Mouse (Mus musculus) stomach, embryonic 14.5 days (tissue): ENCODE measurements around the gene Trp53bp2. TPM values are rescaled to one million over a fixed set of nuclear protein-coding genes. Genes with fewer than 3 reads are reported as not detected.

Experiments used
- ATAC-seq: fragments of 200-750 bp; cut with Nextera tagmentation; 2 replicates; pipeline ENCODE4 v1.8.0; 2017; ENCODE audit warnings: low read depth, moderate TSS enrichment; ENCODE audit not compliant: insufficient number of reproducible peaks, insufficient read depth, low FRiP score
- H3K27ac ChIP-seq: fragments of 300-500 bp; sonication (generic); 2 replicates; pipeline ENCODE4 v1.5.1; 2014; ENCODE audit warnings: mild to moderate bottlenecking, low read length, moderate library complexity, mixed read lengths
- H3K27me3 ChIP-seq: fragments of 300-500 bp; sonication (generic); 2 replicates; pipeline ENCODE4 v1.6.1; 2014; ENCODE audit warnings: low read length, control low read depth, mixed read lengths; ENCODE audit not compliant: control insufficient read depth, insufficient read depth
- H3K36me3 ChIP-seq: fragments of 300-500 bp; sonication (generic); 2 replicates; pipeline ENCODE4 v1.6.1; 2014; ENCODE audit warnings: mild to moderate bottlenecking, control low read depth, low read length, moderate library complexity, mixed read lengths; ENCODE audit not compliant: control insufficient read depth, insufficient read depth
- H3K4me1 ChIP-seq: fragments of 300-500 bp; sonication (generic); 2 replicates; pipeline ENCODE4 v1.6.1; 2014; ENCODE audit warnings: low read length, control low read depth, mixed read lengths; ENCODE audit not compliant: control insufficient read depth, insufficient read depth
- H3K4me2 ChIP-seq: fragments of 300-500 bp; sonication (generic); replicated peaks from 2 replicates; pipeline ENCODE4 v1.6.1; 2014; ENCODE audit warnings: low read depth, low read length, control low read depth
- H3K4me3 ChIP-seq: fragments of 300-500 bp; sonication (generic); 2 replicates; pipeline ENCODE4 v1.5.1; 2014; ENCODE audit warnings: low read depth, low read length, control low read depth
- H3K9ac ChIP-seq: fragments of 300-500 bp; sonication (generic); replicated peaks from 2 replicates; pipeline ENCODE4 v1.6.1; 2014; ENCODE audit warnings: low read depth, mild to moderate bottlenecking, control low read depth, low read length, moderate library complexity, mixed read lengths
- H3K9me3 ChIP-seq: fragments of 300-500 bp; sonication (generic); 2 replicates; pipeline ENCODE4 v1.6.1; 2016; ENCODE audit warnings: low read depth, low read length, control low read depth; ENCODE audit not compliant: control insufficient read depth
- WGBS: fragments of 180-500 bp; shearing (Covaris S2); extraction: QIAGEN DNeasy Blood & Tissue Kit; methylation state at CpG from one replicate; pipeline ENCODE4 v1.1.7; 2014; 5-methylcytosine and 5-hydroxymethylcytosine counted together
- polyA plus RNA-seq: library from polyadenylated mRNA; unstranded; fragments of >200 nt; fragmentation: Nextera tagmentation; extraction: Ambion mirVana; gene quantifications from 2 replicates; pipeline ENCODE4 v1.2.1, GENCODE M21; 2014

Gene Trp53bp2
- polyA plus RNA-seq, 1 experiment from 2014 or later: 25.9 TPM

GRCm38 (mm10) chr1:182412586-182413270, 3.8 kb downstream of the Trp53bp2 start:
- H3K4me2 ChIP-seq: no peak overlapping the region
- H3K9me3 ChIP-seq: no peaks in the 10 kb centered on the region
- no peak overlapping the region for H3K27ac ChIP-seq
- ATAC-seq: no peak
- H3K9ac ChIP-seq: no peak overlapping the region
- WGBS: 63% methylated on average over 7 of the region's 7 CpGs
- H3K4me3 ChIP-seq: no peak overlapping the region
- H3K36me3 ChIP-seq: no peaks in the 10 kb centered on the region
- H3K27me3 ChIP-seq: no peaks in the 10 kb centered on the region
- peaks cover 22% of the 10 kb centered on the region for H3K4me1 ChIP-seq

DNA sequence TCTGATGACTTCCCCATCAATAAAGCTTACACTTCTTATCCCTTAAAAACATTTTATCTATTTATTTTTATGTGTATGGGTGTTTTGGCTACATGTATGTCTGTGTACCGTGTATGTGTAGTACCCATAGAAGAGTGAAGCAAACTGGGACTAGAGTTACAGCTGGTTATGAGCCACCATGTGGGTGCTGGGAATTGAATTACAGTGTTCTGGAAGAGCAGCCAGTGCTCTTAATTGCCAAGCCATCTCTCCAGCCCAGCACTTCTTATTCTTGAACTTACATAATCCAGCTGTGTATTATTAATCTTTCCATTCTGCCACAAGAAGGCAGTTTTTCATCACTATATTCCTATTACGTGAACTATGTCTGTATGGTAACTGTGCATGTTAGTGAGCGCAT, 10.5 kb downstream of the Trp53bp2 start:
- Histone ChIP-seq H3K27ac (no peak overlapping the region), H3K9me3 (no peaks in the 10 kb centered on the region), H3K9ac (no peak overlapping the region), H3K36me3 (no peaks in the 10 kb centered on the region), H3K4me2 (no peak overlapping the region), H3K4me3 (no peak overlapping the region), H3K4me1 (peaks cover 8% of the 10 kb centered on the region), H3K27me3 (no peaks in the 10 kb centered on the region)
- WGBS: 52% methylated on average over 3 of the region's 3 CpGs
- ATAC-seq: no peak

- Histone ChIP-seq H3K9ac (no peak overlapping the region), H3K27me3 (no peaks in the 10 kb centered on the region), H3K36me3 (0 out of 2 replicates have a peak, but pooled peaks cover 2% of the 10 kb centered on the region), H3K27ac (no peak overlapping the region), H3K4me1 (peaks cover 15% of the 10 kb centered on the region), H3K4me3 (no peak overlapping the region), H3K9me3 (no peaks in the 10 kb centered on the region), H3K4me2 (no peak overlapping the region)
- WGBS: 73% methylated on average over 2 of the region's 2 CpGs
- ATAC-seq: no peak
Observed at GRCm38 (mm10) chr1:182424274-182424673, 15.3 kb downstream of the Trp53bp2 start.

GRCm38 (mm10) chr1:182425176-182425575, 16.2 kb downstream of the Trp53bp2 start:
- H3K9ac ChIP-seq: no peak overlapping the region
- no peaks in the 10 kb centered on the region for H3K9me3 ChIP-seq
- WGBS: 66% methylated on average over 3 of the region's 3 CpGs
- peaks cover 8% of the 10 kb centered on the region; the same call in 1 of the 2 replicates for H3K36me3 ChIP-seq
- H3K27ac ChIP-seq: no peak overlapping the region
- H3K27me3 ChIP-seq: no peaks in the 10 kb centered on the region
- H3K4me2 ChIP-seq: no peak overlapping the region
- no peak for ATAC-seq
- H3K4me1 ChIP-seq: peaks cover 15% of the 10 kb centered on the region; the same call in 1 of the 2 replicates
- H3K4me3 ChIP-seq: no peak overlapping the region

DNA sequence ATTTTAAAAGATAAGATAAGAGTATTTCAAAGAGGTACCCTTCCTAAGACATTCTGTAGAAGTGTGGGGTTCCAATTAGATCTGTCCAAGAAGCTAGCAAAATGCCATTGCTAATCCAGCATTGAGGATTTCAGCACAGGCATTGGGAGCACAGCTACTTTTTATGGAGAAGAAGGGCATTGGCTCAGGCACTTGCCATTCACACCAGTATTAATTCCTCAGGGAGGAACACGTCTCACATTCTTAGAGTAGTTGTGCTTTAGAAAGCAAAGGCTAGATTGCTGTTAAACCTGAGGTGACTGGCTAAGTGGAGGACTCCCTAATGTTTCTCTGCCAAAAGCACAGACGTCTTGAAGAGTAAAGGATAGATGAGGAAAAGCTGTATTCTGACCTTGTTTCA, 17.5 kb downstream of the Trp53bp2 start:
- Histone ChIP-seq H3K9ac (no peak overlapping the region), H3K4me2 (no peak overlapping the region), H3K36me3 (peaks cover 10% of the 10 kb centered on the region; the same call in 1 of the 2 replicates), H3K9me3 (no peaks in the 10 kb centered on the region), H3K4me1 (peaks cover 15% of the 10 kb centered on the region; the same call in 1 of the 2 replicates), H3K27me3 (no peaks in the 10 kb centered on the region), H3K4me3 (no peak overlapping the region), H3K27ac (no peak overlapping the region)
- no peak for ATAC-seq
- 37% methylated on average over 2 of the region's 2 CpGs for WGBS

DNA sequence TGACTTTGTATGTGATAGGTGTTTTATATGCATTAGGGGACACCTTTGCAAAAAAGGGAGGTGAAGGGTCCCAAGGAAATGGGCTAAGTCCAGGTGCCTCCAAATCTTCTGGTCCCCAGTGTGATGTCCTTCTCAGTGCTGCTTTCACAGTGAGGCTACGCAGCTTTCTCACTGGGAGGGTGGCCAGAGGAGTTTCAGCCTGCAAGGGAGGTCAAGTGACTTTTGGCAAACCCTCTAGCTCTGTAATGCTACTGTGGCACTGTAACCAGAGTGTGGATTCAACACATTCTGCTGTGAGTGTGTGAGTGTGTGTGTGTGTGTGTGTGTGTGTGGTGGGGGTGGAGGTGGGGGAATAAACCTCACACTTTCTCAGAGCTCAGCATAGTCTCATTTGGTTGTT, 18.5 kb downstream of the Trp53bp2 start:
- peaks cover 20% of the 10 kb centered on the region for H3K36me3 ChIP-seq
- no peaks in the 10 kb centered on the region for H3K9me3 ChIP-seq
- H3K27ac ChIP-seq: no peak overlapping the region
- H3K27me3 ChIP-seq: no peaks in the 10 kb centered on the region
- H3K4me2 ChIP-seq: no peak overlapping the region
- ATAC-seq: no peak
- peaks cover 15% of the 10 kb centered on the region; the same call in 1 of the 2 replicates for H3K4me1 ChIP-seq
- no peak overlapping the region for H3K4me3 ChIP-seq
- WGBS: 75% methylated on average over 1 of the region's 1 CpGs
- no peak overlapping the region for H3K9ac ChIP-seq

DNA sequence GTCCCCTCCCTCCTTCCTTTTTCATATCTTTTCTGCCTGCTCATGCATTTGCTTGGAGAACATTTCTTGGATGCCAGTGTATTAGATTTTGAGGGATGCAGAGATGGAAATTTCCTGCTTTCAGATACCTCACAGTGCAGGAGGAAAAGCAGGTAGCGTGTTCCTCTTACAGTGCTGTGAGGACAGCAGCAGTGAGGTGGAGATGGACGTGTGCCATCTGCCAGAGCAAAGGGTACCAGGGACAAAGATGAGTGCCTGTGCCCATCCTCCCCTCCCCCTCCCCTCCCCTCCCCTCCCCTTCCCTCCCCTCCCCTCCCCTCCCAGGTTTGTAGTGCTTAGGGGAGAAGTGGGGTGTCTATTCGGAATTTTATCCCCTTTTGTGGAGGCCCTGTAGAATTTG, 20.9 kb downstream of the Trp53bp2 start:
- Histone ChIP-seq H3K4me1 (peaks cover 15% of the 10 kb centered on the region; the same call in 1 of the 2 replicates), H3K27ac (no peak overlapping the region), H3K4me2 (no peak overlapping the region), H3K9me3 (no peaks in the 10 kb centered on the region), H3K4me3 (no peak overlapping the region), H3K36me3 (peaks cover 31% of the 10 kb centered on the region), H3K27me3 (no peaks in the 10 kb centered on the region), H3K9ac (no peak overlapping the region)
- 79% methylated on average over 2 of the region's 3 CpGs for WGBS
- no peak for ATAC-seq

GRCm38 (mm10) chr1:182430676-182431075, 21.7 kb downstream of the Trp53bp2 start:
- Histone ChIP-seq H3K9me3 (no peaks in the 10 kb centered on the region), H3K27ac (no peak overlapping the region), H3K36me3 (peaks cover 36% of the 10 kb centered on the region), H3K9ac (no peak overlapping the region), H3K4me1 (peaks cover 15% of the 10 kb centered on the region; the same call in 1 of the 2 replicates), H3K27me3 (no peaks in the 10 kb centered on the region), H3K4me2 (no peak overlapping the region), H3K4me3 (no peak overlapping the region)
- no peak for ATAC-seq
- WGBS: 93% methylated on average over 2 of the region's 2 CpGs

GRCm38 (mm10) chr1:182432059-182432458, 23.1 kb downstream of the Trp53bp2 start:
- ATAC-seq: no peak
- Histone ChIP-seq H3K9me3 (no peaks in the 10 kb centered on the region), H3K4me1 (0 out of 2 replicates have a peak, but pooled peaks cover 5% of the 10 kb centered on the region), H3K27me3 (no peaks in the 10 kb centered on the region), H3K9ac (no peak overlapping the region), H3K36me3 (peaks cover 45% of the 10 kb centered on the region), H3K27ac (no peak overlapping the region), H3K4me3 (no peak overlapping the region), H3K4me2 (no peak overlapping the region)
- 87% methylated on average over 3 of the region's 3 CpGs for WGBS
